Mouse (Mus musculus) lung, embryonic 16.5 days (tissue): ENCODE measurements at regions not wholly inside any gene's neighbourhood (a gene's known extent, or its start where the extent isn't known, plus 50 kb on each side); places are given as distances from the start of the nearest gene placed in this dataset.
A peak's percentile ranks its signal among the peaks of the same experiment; 100 is the strongest.

Experiments
- ATAC-seq: fragments of 200-750 bp; cut with Nextera tagmentation; 2 replicates; pipeline ENCODE4 v1.8.0; 2017; ENCODE audit warnings: low read depth, mild to moderate bottlenecking, moderate library complexity
- H3K27ac ChIP-seq: fragments of 300-500 bp; sonication (generic); 2 replicates; pipeline ENCODE4 v1.5.1; 2014; ENCODE audit warnings: mild to moderate bottlenecking, control low read depth, low read length
- H3K27me3 ChIP-seq: fragments of 300-500 bp; sonication (generic); 2 replicates; pipeline ENCODE4 v1.6.1; 2014; ENCODE audit warnings: low read depth, low read length, mixed read lengths; ENCODE audit not compliant: control insufficient read depth, insufficient read depth
- H3K36me3 ChIP-seq: fragments of 300-500 bp; sonication (generic); 2 replicates; pipeline ENCODE4 v1.6.1; 2014; ENCODE audit warnings: low read length; ENCODE audit not compliant: control insufficient read depth, insufficient read depth
- H3K4me1 ChIP-seq: fragments of 300-500 bp; sonication (generic); replicated peaks from 2 replicates; pipeline ENCODE4 v1.6.1; 2014; ENCODE audit warnings: low read length, mixed read lengths; ENCODE audit not compliant: control insufficient read depth, insufficient read depth
- H3K4me2 ChIP-seq: fragments of 300-500 bp; sonication (generic); 2 replicates; pipeline ENCODE4 v1.6.1; 2014; ENCODE audit warnings: low read depth, low read length, control low read depth
- H3K4me3 ChIP-seq: fragments of 300-500 bp; sonication (generic); 2 replicates; pipeline ENCODE4 v1.5.1; 2014; ENCODE audit warnings: mild to moderate bottlenecking, low read length, control low read depth
- H3K9ac ChIP-seq: fragments of 300-500 bp; sonication (generic); 2 replicates; pipeline ENCODE4 v1.6.1; 2014; ENCODE audit warnings: low read length, control low read depth
- H3K9me3 ChIP-seq: fragments of 300-500 bp; sonication (generic); 2 replicates; pipeline ENCODE4 v1.6.1; 2016; ENCODE audit warnings: low read length; ENCODE audit not compliant: control insufficient read depth
- WGBS: fragments of 180-500 bp; shearing (Covaris S2); extraction: QIAGEN DNeasy Blood & Tissue Kit; methylation state at CpG from one replicate; pipeline ENCODE4 v1.1.7; 2014; 5-methylcytosine and 5-hydroxymethylcytosine counted together

- H3K27ac ChIP-seq = no peak overlapping the region
- WGBS = 80% methylated on average over 3 of the region's 3 CpGs
- no peak overlapping the region for H3K4me2 ChIP-seq
- no peaks in the 10 kb centered on the region for H3K27me3 ChIP-seq
- no peak for ATAC-seq
- no peak overlapping the region for H3K4me3 ChIP-seq
- peaks cover 13% of the 10 kb centered on the region; the same call in 1 of the 2 replicates for H3K4me1 ChIP-seq
- no peak overlapping the region for H3K9ac ChIP-seq
- H3K36me3 ChIP-seq = no peaks in the 10 kb centered on the region
- H3K9me3 ChIP-seq = no peaks in the 10 kb centered on the region
Measured at GRCm38 (mm10) chr2:117930895-117931537, 180.7 kb upstream of the Thbs1 start.

- H3K4me3 ChIP-seq = no peak overlapping the region
- no peak overlapping the region for H3K4me2 ChIP-seq
- no peaks in the 10 kb centered on the region for H3K36me3 ChIP-seq
- 41% methylated on average over 6 of the region's 6 CpGs for WGBS
- H3K27ac ChIP-seq = no peak overlapping the region
- peaks cover 7% of the 10 kb centered on the region for H3K4me1 ChIP-seq
- no peak for ATAC-seq
- H3K9ac ChIP-seq = no peak overlapping the region
- no peaks in the 10 kb centered on the region for H3K9me3 ChIP-seq
- H3K27me3 ChIP-seq = no peaks in the 10 kb centered on the region
Measured at GRCm38 (mm10) chr2:117936590-117936989, 175.1 kb upstream of the Thbs1 start.

- Histone ChIP-seq H3K27ac (peak overlapping the region; percentile 35), H3K9me3 (no peaks in the 10 kb centered on the region), H3K27me3 (no peaks in the 10 kb centered on the region), H3K4me1 (peaks cover 7% of the 10 kb centered on the region), H3K4me2 (no peak overlapping the region), H3K36me3 (no peaks in the 10 kb centered on the region), H3K9ac (peak overlapping the region; percentile 43; the same call in 1 of the 2 replicates), H3K4me3 (no peak overlapping the region)
- ATAC-seq = peak; percentile 89
- 55% methylated on average over 12 of the region's 12 CpGs for WGBS
Measured at GRCm38 (mm10) chr2:117938283-117939049, 173.2 kb upstream of the Thbs1 start.

GRCm38 (mm10) chr2:117941517-117942096 is 170.1 kb upstream of the Thbs1 start:
- ATAC-seq = no peak
- no peak overlapping the region for H3K4me3 ChIP-seq

GRCm38 (mm10) chr2:117943666-117944065 is 168.0 kb upstream of the Thbs1 start:
- no peak for ATAC-seq
- no peak overlapping the region for H3K4me3 ChIP-seq
- H3K4me1 ChIP-seq = peaks cover 2% of the 10 kb centered on the region
- no peaks in the 10 kb centered on the region for H3K27me3 ChIP-seq
- no peaks in the 10 kb centered on the region for H3K9me3 ChIP-seq
- WGBS = 68% methylated on average over 5 of the region's 5 CpGs
- no peak overlapping the region for H3K4me2 ChIP-seq
- no peak overlapping the region for H3K27ac ChIP-seq
- no peak overlapping the region for H3K9ac ChIP-seq
- no peaks in the 10 kb centered on the region for H3K36me3 ChIP-seq

More at GRCm38 (mm10) chr2:117941517-117942096, 170.1 kb upstream of the Thbs1 start:
- H3K27me3 ChIP-seq = no peaks in the 10 kb centered on the region
- H3K9me3 ChIP-seq = no peaks in the 10 kb centered on the region
- H3K4me2 ChIP-seq = 0 out of 2 replicates have a peak overlapping the region, but pooled peaks have one; percentile 25
- H3K27ac ChIP-seq = peak overlapping the region; percentile 18; the same call in 1 of the 2 replicates
- no peak overlapping the region for H3K9ac ChIP-seq
- WGBS = 45% methylated on average over 6 of the region's 6 CpGs
- H3K4me1 ChIP-seq = peaks cover 7% of the 10 kb centered on the region
- H3K36me3 ChIP-seq = no peaks in the 10 kb centered on the region

GRCm38 (mm10) chr2:117944325-117944724 is 167.4 kb upstream of the Thbs1 start:
- Histone ChIP-seq H3K36me3 (no peaks in the 10 kb centered on the region), H3K9ac (no peak overlapping the region), H3K9me3 (no peaks in the 10 kb centered on the region), H3K27ac (no peak overlapping the region), H3K27me3 (no peaks in the 10 kb centered on the region), H3K4me3 (no peak overlapping the region), H3K4me1 (no peaks in the 10 kb centered on the region), H3K4me2 (no peak overlapping the region)
- ATAC-seq = no peak
- 91% methylated on average over 1 of the region's 1 CpGs for WGBS

GRCm38 (mm10) chr2:117944942-117945341 is 166.7 kb upstream of the Thbs1 start:
- Histone ChIP-seq H3K4me2 (no peak overlapping the region), H3K27ac (no peak overlapping the region), H3K27me3 (no peaks in the 10 kb centered on the region), H3K9me3 (no peaks in the 10 kb centered on the region), H3K4me3 (no peak overlapping the region), H3K36me3 (no peaks in the 10 kb centered on the region), H3K4me1 (0 out of 2 replicates have a peak, but pooled peaks cover 2% of the 10 kb centered on the region), H3K9ac (no peak overlapping the region)
- no peak for ATAC-seq
- 72% methylated on average over 2 of the region's 2 CpGs for WGBS

GRCm38 (mm10) chr2:117950431-117951336 is 161.0 kb upstream of the Thbs1 start:
- Histone ChIP-seq H3K27me3 (no peaks in the 10 kb centered on the region), H3K4me3 (no peak overlapping the region), H3K9ac (no peak overlapping the region), H3K36me3 (no peaks in the 10 kb centered on the region), H3K27ac (no peak overlapping the region), H3K4me2 (no peak overlapping the region), H3K9me3 (no peaks in the 10 kb centered on the region), H3K4me1 (peaks cover 10% of the 10 kb centered on the region; the same call in 1 of the 2 replicates)
- no peak for ATAC-seq
- 61% methylated on average over 5 of the region's 5 CpGs for WGBS
